Mouse (Mus musculus) limb, embryonic 13.5 days (tissue): ENCODE measurements at regions not wholly inside any gene's neighbourhood (a gene's known extent, or its start where the extent isn't known, plus 50 kb on each side); places are given as distances from the start of the nearest gene placed in this dataset.

ENCODE experiments used
- ATAC-seq: fragments of 200-750 bp; cut with Nextera tagmentation; 2 replicates; pipeline ENCODE4 v1.8.0; 2017; ENCODE audit warnings: low read depth, moderate number of reproducible peaks, moderate TSS enrichment; ENCODE audit not compliant: low FRiP score
- H3K27ac ChIP-seq: fragments of 300-500 bp; sonication (generic); 2 replicates; pipeline ENCODE4 v1.5.1; 2015; ENCODE audit warnings: inconsistent platforms, mild to moderate bottlenecking, moderate library complexity
- H3K27me3 ChIP-seq: fragments of 300-500 bp; sonication (generic); 2 replicates; pipeline ENCODE4 v1.6.1; 2015; ENCODE audit warnings: mild to moderate bottlenecking, inconsistent platforms
- H3K36me3 ChIP-seq: fragments of 300-500 bp; sonication (generic); 2 replicates; pipeline ENCODE4 v1.6.1; 2015; ENCODE audit warnings: inconsistent platforms, mild to moderate bottlenecking, moderate library complexity
- H3K4me1 ChIP-seq: fragments of 300-500 bp; sonication (generic); 2 replicates; pipeline ENCODE4 v1.6.1; 2015; ENCODE audit warnings: inconsistent platforms
- H3K4me2 ChIP-seq: fragments of 300-500 bp; sonication (generic); replicated peaks from 2 replicates; pipeline ENCODE4 v1.6.1; 2015; ENCODE audit warnings: inconsistent platforms, mild to moderate bottlenecking, moderate library complexity
- H3K4me3 ChIP-seq: fragments of 300-500 bp; sonication (generic); 2 replicates; pipeline ENCODE4 v1.5.1; 2015; ENCODE audit warnings: moderate library complexity, mild to moderate bottlenecking, inconsistent platforms
- H3K9ac ChIP-seq: fragments of 300-500 bp; sonication (generic); 2 replicates; pipeline ENCODE4 v1.6.1; 2015; ENCODE audit warnings: mild to moderate bottlenecking, inconsistent platforms
- H3K9me3 ChIP-seq: fragments of 300-500 bp; sonication (generic); 2 replicates; pipeline ENCODE4 v1.6.1; 2016; ENCODE audit warnings: inconsistent platforms
- WGBS: fragments of 180-500 bp; shearing (Covaris S2); methylation state at CpG from one replicate; pipeline ENCODE4 v1.1.7; 2015; 5-methylcytosine and 5-hydroxymethylcytosine counted together

GRCm38 (mm10) chr7:73655787-73656423, 84.2 kb upstream of the Fam174b start:
- Histone ChIP-seq H3K4me2 (no peak overlapping the region), H3K4me3 (no peak overlapping the region), H3K9me3 (no peaks in the 10 kb centered on the region), H3K4me1 (peaks cover 5% of the 10 kb centered on the region; the same call in 1 of the 2 replicates), H3K9ac (no peak overlapping the region), H3K27me3 (peaks cover 11% of the 10 kb centered on the region), H3K27ac (no peak overlapping the region), H3K36me3 (no peaks in the 10 kb centered on the region)
- WGBS = 23% methylated on average over 5 of the region's 5 CpGs
- no peak; the same call in 1 of the 2 replicates for ATAC-seq

DNA sequence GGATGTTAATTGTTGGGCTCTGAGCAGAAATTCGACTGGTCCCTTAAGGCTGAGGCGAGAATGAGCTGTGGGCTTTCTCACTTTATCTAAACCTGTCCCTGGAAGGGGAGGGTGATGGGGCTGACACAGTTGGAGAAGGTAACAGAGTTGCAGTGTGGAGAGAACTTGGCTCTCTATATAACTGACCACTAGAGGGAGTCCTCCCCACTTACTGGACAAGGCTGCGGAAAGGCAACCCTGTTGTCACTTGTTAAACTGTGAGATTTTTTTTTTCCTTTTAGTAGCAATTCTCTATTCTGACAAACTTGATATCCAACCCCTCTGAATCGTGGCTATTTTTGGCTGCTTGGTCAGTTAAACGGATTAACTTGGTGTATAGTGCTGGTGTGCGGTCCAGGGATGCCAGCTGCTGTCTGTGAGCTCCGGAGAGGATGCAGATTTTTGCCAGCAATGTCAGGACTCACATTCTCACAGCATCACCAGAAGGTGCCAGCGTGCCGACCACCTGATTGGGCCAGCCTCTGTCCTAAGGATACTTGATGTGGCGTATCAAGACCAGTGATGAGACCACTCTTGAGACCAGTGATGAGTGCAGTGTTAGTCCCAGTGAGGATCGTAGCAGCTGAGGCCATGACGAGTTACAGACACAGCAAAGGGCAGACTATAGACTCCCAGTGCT, 85.8 kb upstream of the Fam174b start:
- 34% methylated on average over 12 of the region's 12 CpGs for WGBS
- H3K4me2 ChIP-seq = no peak overlapping the region
- no peak overlapping the region for H3K27ac ChIP-seq
- no peaks in the 10 kb centered on the region for H3K36me3 ChIP-seq
- H3K9ac ChIP-seq = 0 out of 2 replicates have a peak overlapping the region, but pooled peaks have one; percentile 4
- H3K27me3 ChIP-seq = peaks cover 11% of the 10 kb centered on the region
- peak; percentile 46; the same call in 1 of the 2 replicates for ATAC-seq
- H3K4me1 ChIP-seq = peaks cover 5% of the 10 kb centered on the region; the same call in 1 of the 2 replicates
- H3K4me3 ChIP-seq = no peak overlapping the region
- H3K9me3 ChIP-seq = 0 out of 2 replicates have a peak, but pooled peaks cover 3% of the 10 kb centered on the region

- no peak for ATAC-seq
These were observed 89.2 kb upstream of the Fam174b start for GRCm38 (mm10) chr7:73650909-73651308.

GRCm38 (mm10) chr7:73648010-73648409, 92.1 kb upstream of the Fam174b start:
- no peak overlapping the region for H3K27ac ChIP-seq
- WGBS = 30% methylated on average over 4 of the region's 4 CpGs
- no peaks in the 10 kb centered on the region for H3K4me1 ChIP-seq
- no peaks in the 10 kb centered on the region for H3K27me3 ChIP-seq
- no peak overlapping the region for H3K9ac ChIP-seq
- H3K4me3 ChIP-seq = no peak overlapping the region
- no peaks in the 10 kb centered on the region for H3K36me3 ChIP-seq
- 0 out of 2 replicates have a peak, but pooled peaks cover 3% of the 10 kb centered on the region for H3K9me3 ChIP-seq
- no peak for ATAC-seq
- no peak overlapping the region for H3K4me2 ChIP-seq

More at GRCm38 (mm10) chr7:73650909-73651308, 89.2 kb upstream of the Fam174b start:
- no peaks in the 10 kb centered on the region for H3K36me3 ChIP-seq
- H3K27ac ChIP-seq = no peak overlapping the region
- no peak overlapping the region for H3K4me2 ChIP-seq
- H3K9ac ChIP-seq = no peak overlapping the region
- H3K9me3 ChIP-seq = 0 out of 2 replicates have a peak, but pooled peaks cover 3% of the 10 kb centered on the region
- WGBS = 92% methylated on average over 6 of the region's 6 CpGs
- H3K4me3 ChIP-seq = no peak overlapping the region
- H3K27me3 ChIP-seq = peaks cover 11% of the 10 kb centered on the region
- no peaks in the 10 kb centered on the region for H3K4me1 ChIP-seq

DNA sequence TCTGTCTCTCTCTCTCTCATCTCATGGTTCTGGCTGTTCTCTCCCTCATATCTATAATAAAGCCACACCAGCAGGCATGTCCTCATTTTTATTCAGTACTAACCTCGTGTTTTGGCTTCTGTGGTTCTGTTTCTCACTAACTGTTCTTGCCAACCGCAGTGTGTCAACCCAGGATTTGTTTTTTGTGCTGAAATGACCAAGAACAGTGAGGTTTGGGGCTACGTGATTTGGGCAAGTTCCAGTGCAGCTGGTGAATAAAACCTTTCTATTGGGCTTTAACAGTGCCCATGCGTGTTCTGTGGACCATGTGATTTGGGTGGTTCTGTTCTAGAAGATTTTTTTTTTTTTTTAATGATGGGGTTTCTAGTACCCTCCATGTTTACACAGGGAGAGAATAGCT, 93.0 kb upstream of the Fam174b start:
- Histone ChIP-seq H3K4me3 (no peak overlapping the region), H3K4me2 (no peak overlapping the region), H3K27me3 (no peaks in the 10 kb centered on the region), H3K4me1 (no peaks in the 10 kb centered on the region), H3K27ac (no peak overlapping the region), H3K9ac (no peak overlapping the region), H3K9me3 (0 out of 2 replicates have a peak, but pooled peaks cover 3% of the 10 kb centered on the region), H3K36me3 (no peaks in the 10 kb centered on the region)
- ATAC-seq = no peak
- WGBS = 81% methylated on average over 4 of the region's 4 CpGs

GRCm38 (mm10) chr7:73646711-73647110, 93.4 kb upstream of the Fam174b start:
- Histone ChIP-seq H3K36me3 (no peaks in the 10 kb centered on the region), H3K27ac (no peak overlapping the region), H3K9ac (no peak overlapping the region), H3K4me1 (no peaks in the 10 kb centered on the region), H3K4me3 (no peak overlapping the region), H3K27me3 (no peaks in the 10 kb centered on the region), H3K4me2 (no peak overlapping the region), H3K9me3 (0 out of 2 replicates have a peak, but pooled peaks cover 3% of the 10 kb centered on the region)
- 65% methylated on average over 5 of the region's 5 CpGs for WGBS
- ATAC-seq = no peak

GRCm38 (mm10) chr7:73644362-73644904, 95.7 kb upstream of the Fam174b start:
- no peak for ATAC-seq
- WGBS = 63% methylated on average over 4 of the region's 4 CpGs
- H3K4me2 ChIP-seq = no peak overlapping the region
- no peak overlapping the region for H3K9ac ChIP-seq
- H3K27ac ChIP-seq = no peak overlapping the region
- no peak overlapping the region for H3K4me3 ChIP-seq
- H3K4me1 ChIP-seq = no peaks in the 10 kb centered on the region
- no peaks in the 10 kb centered on the region for H3K9me3 ChIP-seq
- H3K36me3 ChIP-seq = no peaks in the 10 kb centered on the region
- H3K27me3 ChIP-seq = no peaks in the 10 kb centered on the region

GRCm38 (mm10) chr7:73643993-73644335, 96.1 kb upstream of the Fam174b start:
- H3K36me3 ChIP-seq = no peaks in the 10 kb centered on the region
- ATAC-seq = no peak
- H3K4me2 ChIP-seq = no peak overlapping the region
- no peak overlapping the region for H3K9ac ChIP-seq
- no peaks in the 10 kb centered on the region for H3K4me1 ChIP-seq
- no peaks in the 10 kb centered on the region for H3K27me3 ChIP-seq
- H3K4me3 ChIP-seq = no peak overlapping the region
- no peak overlapping the region for H3K27ac ChIP-seq
- no peaks in the 10 kb centered on the region for H3K9me3 ChIP-seq
- WGBS = 70% methylated on average over 10 of the region's 10 CpGs

GRCm38 (mm10) chr7:73643306-73643992, 96.7 kb upstream of the Fam174b start:
- Histone ChIP-seq H3K4me1 (no peaks in the 10 kb centered on the region), H3K27ac (no peak overlapping the region), H3K4me3 (no peak overlapping the region), H3K36me3 (no peaks in the 10 kb centered on the region), H3K9ac (no peak overlapping the region), H3K9me3 (no peaks in the 10 kb centered on the region), H3K4me2 (no peak overlapping the region), H3K27me3 (no peaks in the 10 kb centered on the region)
- ATAC-seq = no peak
- 85% methylated on average over 19 of the region's 19 CpGs for WGBS

- Histone ChIP-seq H3K4me2 (no peak overlapping the region), H3K4me1 (no peaks in the 10 kb centered on the region), H3K9ac (no peak overlapping the region), H3K9me3 (no peaks in the 10 kb centered on the region), H3K27me3 (no peaks in the 10 kb centered on the region), H3K36me3 (no peaks in the 10 kb centered on the region), H3K27ac (no peak overlapping the region), H3K4me3 (no peak overlapping the region)
- 51% methylated on average over 2 of the region's 2 CpGs for WGBS
- ATAC-seq = no peak
These were observed 98.6 kb upstream of the Chd2 start for GRCm38 (mm10) chr7:73640194-73640593.

- no peaks in the 10 kb centered on the region for H3K27me3 ChIP-seq
- H3K4me2 ChIP-seq = no peak overlapping the region
- no peak overlapping the region for H3K9ac ChIP-seq
- H3K27ac ChIP-seq = no peak overlapping the region
- H3K9me3 ChIP-seq = no peaks in the 10 kb centered on the region
- WGBS = 62% methylated on average over 4 of the region's 4 CpGs
- no peaks in the 10 kb centered on the region for H3K4me1 ChIP-seq
- no peak overlapping the region for H3K4me3 ChIP-seq
- no peak for ATAC-seq
- no peaks in the 10 kb centered on the region for H3K36me3 ChIP-seq
These were observed 96.1 kb upstream of the Chd2 start for GRCm38 (mm10) chr7:73637810-73638125.

- H3K9me3 ChIP-seq = no peaks in the 10 kb centered on the region
- no peaks in the 10 kb centered on the region for H3K27me3 ChIP-seq
- H3K27ac ChIP-seq = no peak overlapping the region
- H3K4me3 ChIP-seq = no peak overlapping the region
- ATAC-seq = no peak
- no peak overlapping the region for H3K4me2 ChIP-seq
- H3K4me1 ChIP-seq = no peaks in the 10 kb centered on the region
- WGBS = 71% methylated on average over 5 of the region's 5 CpGs
- no peak overlapping the region for H3K9ac ChIP-seq
- no peaks in the 10 kb centered on the region for H3K36me3 ChIP-seq
These were observed 95.6 kb upstream of the Chd2 start for GRCm38 (mm10) chr7:73637101-73637809.
